In genomic region chr4:136290781-136291595, GRCm38 (mm10) we compare ENCODE assay signal across 16 mouse cellular contexts. TPM values are rescaled to one million over a fixed set of nuclear protein-coding genes. Genes with fewer than 3 reads are reported as not detected.
DNase-seq lines count a peak whose midpoint lies in the region; ATAC-seq and TF ChIP-seq lines count a peak whose summit lies in the region.
"Had no signal": no experiment of that assay in that cellular context is flagged by ENCODE, and none has a peak within 500 bp of the region (broad histone marks: within the 10 kb centered on the region; RNA-seq: fewer than 3 reads in every experiment).

No protein-coding gene starts in this region.

- 0 out of 2 replicates have a peak, but pooled peaks cover 3% of the 10 kb centered on the region for H3K79me2 ChIP-seq in heart, adult 2 months (replicated peaks; ENCODE audit: control insufficient read depth, insufficient read depth, low read length)

- TF ChIP-seq CTCF in heart, adult 2 months (IDR thresholded peaks at IDR 0.05), result no peak

- H3K9me3 ChIP-seq in heart, embryonic 10.5 days, result peaks cover 4% of the 10 kb centered on the region; the same call in 1 of the 2 replicates
- peaks cover 13% of the 10 kb centered on the region for H3K9me3 ChIP-seq in embryonic facial prominence, embryonic 10.5 days
- H3K9me3 ChIP-seq in hindbrain, embryonic 12.5 days (replicated peaks), result no peaks in the 10 kb centered on the region
- H3K9me3 ChIP-seq in neural tube, embryonic 11.5 days (ENCODE audit: control insufficient read depth, low read length), result no peaks in the 10 kb centered on the region

- no peak overlapping the region for H3K9ac ChIP-seq in heart, adult 2 months (ENCODE audit: low read depth, low read length)
- no peak overlapping the region for H3K9ac ChIP-seq in hindbrain, embryonic 12.5 days
- H3K9ac ChIP-seq in neural tube, embryonic 11.5 days (ENCODE audit: low read length), result 0 out of 2 replicates have a peak overlapping the region, but pooled peaks have one; percentile 14

- peaks cover 29% of the 10 kb centered on the region for H3K4me1 ChIP-seq in heart, embryonic 10.5 days
- H3K4me1 ChIP-seq in heart, adult 2 months (ENCODE audit: control insufficient read depth, insufficient read depth, low read length), result peaks cover 1% of the 10 kb centered on the region; the same call in 1 of the 2 replicates
- H3K4me1 ChIP-seq in embryonic facial prominence, embryonic 10.5 days, result peaks cover 29% of the 10 kb centered on the region
- H3K4me1 ChIP-seq in hindbrain, embryonic 12.5 days, result peaks cover 31% of the 10 kb centered on the region
- H3K4me1 ChIP-seq in neural tube, embryonic 11.5 days (ENCODE audit: control insufficient read depth, insufficient read depth, low read length), result peaks cover 6% of the 10 kb centered on the region

- H3K4me2 ChIP-seq in hindbrain, embryonic 12.5 days (replicated peaks), result peak overlapping the region; percentile 26
- no peak overlapping the region for H3K4me2 ChIP-seq in neural tube, embryonic 11.5 days (ENCODE audit: low read depth)

- H3K27ac ChIP-seq in heart, embryonic 10.5 days, result no peak overlapping the region
- no peak overlapping the region for H3K27ac ChIP-seq in heart, adult 2 months
- no peak overlapping the region for H3K27ac ChIP-seq in embryonic facial prominence, embryonic 10.5 days (replicated peaks)
- no peak overlapping the region for H3K27ac ChIP-seq in hindbrain, embryonic 12.5 days
- H3K27ac ChIP-seq in neural tube, embryonic 11.5 days (ENCODE audit: low read depth, low read length), result no peak overlapping the region

- H3K4me3 ChIP-seq in heart, embryonic 10.5 days, result peak overlapping the region; percentile 45; the same call in 1 of the 2 replicates
- no peak overlapping the region for H3K4me3 ChIP-seq in heart, adult 2 months
- peak overlapping the region; percentile 40 for H3K4me3 ChIP-seq in embryonic facial prominence, embryonic 10.5 days
- H3K4me3 ChIP-seq in hindbrain, embryonic 12.5 days, result no peak overlapping the region; the same call in 1 of the 2 replicates
- no peak overlapping the region for H3K4me3 ChIP-seq in neural tube, embryonic 11.5 days (ENCODE audit: low read depth, low read length)
- H3K4me3 ChIP-seq: erythroblast, embryonic 14.5 days had no signal

- peaks cover 77% of the 10 kb centered on the region for H3K36me3 ChIP-seq in heart, embryonic 10.5 days
- peaks cover 6% of the 10 kb centered on the region for H3K36me3 ChIP-seq in heart, adult 2 months (ENCODE audit: control insufficient read depth, insufficient read depth, low read length)
- H3K36me3 ChIP-seq in embryonic facial prominence, embryonic 10.5 days (replicated peaks), result peaks cover 81% of the 10 kb centered on the region
- peaks cover 77% of the 10 kb centered on the region for H3K36me3 ChIP-seq in hindbrain, embryonic 12.5 days
- peaks cover 14% of the 10 kb centered on the region for H3K36me3 ChIP-seq in neural tube, embryonic 11.5 days (ENCODE audit: control insufficient read depth, insufficient read depth, low read length)

- peaks cover 28% of the 10 kb centered on the region for H3K27me3 ChIP-seq in heart, embryonic 10.5 days (ENCODE audit: insufficient read depth, poor library complexity, severe bottlenecking)
- no peaks in the 10 kb centered on the region for H3K27me3 ChIP-seq in heart, adult 2 months (ENCODE audit: control insufficient read depth, insufficient read depth, low read length)
- H3K27me3 ChIP-seq in embryonic facial prominence, embryonic 10.5 days (replicated peaks; ENCODE audit: low read depth, poor library complexity, severe bottlenecking), result peaks cover 39% of the 10 kb centered on the region
- H3K27me3 ChIP-seq in hindbrain, embryonic 12.5 days, result peaks cover 26% of the 10 kb centered on the region
- peaks cover 17% of the 10 kb centered on the region for H3K27me3 ChIP-seq in neural tube, embryonic 11.5 days (ENCODE audit: control insufficient read depth, insufficient read depth, low read length)

- TF ChIP-seq POLR2A in heart, adult 2 months (IDR thresholded peaks at IDR 0.05; ENCODE audit: insufficient read depth, low read depth, low read length), result no peak

- TF ChIP-seq EP300 in heart, adult 2 months (IDR thresholded peaks at IDR 0.05; ENCODE audit: insufficient read depth, low read depth, low read length), result no peak

- WGBS in heart, embryonic 10.5 days, result 65% methylated on average over 39 of the region's 39 CpGs
- 80% methylated on average over 39 of the region's 39 CpGs for WGBS in heart, adult 2 months
- 54% methylated on average over 39 of the region's 39 CpGs for WGBS in embryonic facial prominence, embryonic 10.5 days
- 33% methylated on average over 39 of the region's 39 CpGs for WGBS in hindbrain, embryonic 12.5 days
- 42% methylated on average over 39 of the region's 39 CpGs for WGBS in neural tube, embryonic 11.5 days

- no peak for DNase-seq in heart, embryonic 10.5 days (ENCODE audit: low spot score)
- DNase-seq in heart, adult 2 months, result no peak
- DNase-seq in embryonic facial prominence, embryonic 10.5 days (ENCODE audit: low spot score), result peak; percentile 14
- peak; percentile 24 for DNase-seq in neural tube, embryonic 11.5 days (ENCODE audit: low spot score)
- DNase-seq in spleen, postnatal 10 days (ENCODE audit: low spot score in 2 of 2), result no peak
- no peak for DNase-seq in lung, postnatal 14 days
- DNase-seq: cerebellum, postnatal 36 days; gastrocnemius, postnatal 36 days; heart, postnatal 14 days; kidney, adult 9 months; layer of hippocampus, adult 9-11 months; lung, adult 2 months; spleen, adult 18-20 months had no signal

- no peak for ATAC-seq in hindbrain, embryonic 12.5 days (ENCODE audit: low FRiP score)
- no peak for ATAC-seq in neural tube, embryonic 11.5 days (ENCODE audit: insufficient read depth, low FRiP score, low TSS enrichment)
- no peak for ATAC-seq in frontal cortex, adult (ENCODE audit: low TSS enrichment)

- intact Hi-C loops in heart, adult 2 months (cut with DNase I), result no loop called here

RNA-seq across cellular contexts. Expression of gene Zfp46, which starts 6.5 kb away (rescaled TPM):
- polyA plus RNA-seq in heart, embryonic 10.5 days (2016; fragmentation: Nextera tagmentation; extraction: Ambion mirVana), result 14.6 and 18.7 TPM in 2 replicates
- 10 to 100 TPM; 33.7 to 39.6 TPM for total RNA-seq in heart, adult 2 months (2021)
- 32.1 and 49.6 TPM in 2 replicates for polyA plus RNA-seq in heart, adult 2 months (2012; rRNA removed)
- 24.2 and 26.2 TPM in 2 replicates for polyA plus RNA-seq in embryonic facial prominence, embryonic 10.5 days (2016; fragmentation: Nextera tagmentation; extraction: Ambion mirVana)
- 42.4 and 42.6 TPM in 2 replicates for polyA plus RNA-seq in hindbrain, embryonic 12.5 days (2016; fragmentation: Nextera tagmentation; extraction: Ambion mirVana)
- 34.2 and 34.4 TPM in 2 replicates for polyA plus RNA-seq in neural tube, embryonic 11.5 days (2014; fragmentation: Nextera tagmentation; extraction: Ambion mirVana)

RNA-seq across cellular contexts. Expression of gene Hnrnpr, which starts 19.8 kb away (rescaled TPM):
- polyA plus RNA-seq in heart, embryonic 10.5 days (2016; fragmentation: Nextera tagmentation; extraction: Ambion mirVana), result 126 and 148 TPM in 2 replicates
- total RNA-seq in heart, adult 2 months (2021), result 10 to 100 TPM; 43.9 to 44.8 TPM
- 10.7 and 18.3 TPM in 2 replicates for polyA plus RNA-seq in heart, adult 2 months (2012; rRNA removed)
- 227 and 246 TPM in 2 replicates for polyA plus RNA-seq in embryonic facial prominence, embryonic 10.5 days (2016; fragmentation: Nextera tagmentation; extraction: Ambion mirVana)
- polyA plus RNA-seq in hindbrain, embryonic 12.5 days (2016; fragmentation: Nextera tagmentation; extraction: Ambion mirVana), result 219 and 236 TPM in 2 replicates
- 183 and 184 TPM in 2 replicates for polyA plus RNA-seq in neural tube, embryonic 11.5 days (2014; fragmentation: Nextera tagmentation; extraction: Ambion mirVana)

RNA-seq across cellular contexts. Expression of gene Tcea3, which starts 43.5 kb away (rescaled TPM):
- polyA plus RNA-seq in heart, embryonic 10.5 days (2016; fragmentation: Nextera tagmentation; extraction: Ambion mirVana), result 35.6 and 47.2 TPM in 2 replicates
- 100 to 1,000 TPM; 112 to 138 TPM for total RNA-seq in heart, adult 2 months (2021)
- 46.9 and 48.7 TPM in 2 replicates for polyA plus RNA-seq in heart, adult 2 months (2012; rRNA removed)
- 0.83 and 0.97 TPM in 2 replicates for polyA plus RNA-seq in embryonic facial prominence, embryonic 10.5 days (2016; fragmentation: Nextera tagmentation; extraction: Ambion mirVana)
- polyA plus RNA-seq in hindbrain, embryonic 12.5 days (2016; fragmentation: Nextera tagmentation; extraction: Ambion mirVana), result 5.0 and 7.2 TPM in 2 replicates
- polyA plus RNA-seq in neural tube, embryonic 11.5 days (2014; fragmentation: Nextera tagmentation; extraction: Ambion mirVana), result 6.5 and 7.4 TPM in 2 replicates
- polyA plus RNA-seq: erythroblast, embryonic 14.5 days had no signal

Comparison
In these comparisons a context has a peak if more than half of its experiments do, and no peak if none do; other contexts are left out.
1. H3K4me3 ChIP-seq: peak in heart, embryonic 10.5 days (single experiment) and embryonic facial prominence, embryonic 10.5 days (single experiment); none in heart, adult 2 months (single experiment), hindbrain, embryonic 12.5 days (single experiment) and neural tube, embryonic 11.5 days (single experiment).
2. DNase-seq: peak in embryonic facial prominence, embryonic 10.5 days (single experiment) and neural tube, embryonic 11.5 days (single experiment); none in heart, embryonic 10.5 days (single experiment), heart, adult 2 months (0 of 2), spleen, postnatal 10 days (0 of 2) and lung, postnatal 14 days (single experiment).